Mouse (Mus musculus): ENCODE data around the gene Got1. TPM values are rescaled to one million over a fixed set of nuclear protein-coding genes. Genes with fewer than 3 reads are reported as not detected.

Got1 gene
- polyA plus RNA-seq, 1 experiment from 2014 or later: 14.2 TPM

GRCm38 (mm10) chr19:43535372-43535771, 11.0 kb upstream of the Got1 start:
- Histone ChIP-seq H3K4me2 (replicated peaks; ENCODE audit: low read depth, low read length) (no peak overlapping the region), H3K27me3 (replicated peaks; ENCODE audit: insufficient read depth, low read length) (no peaks in the 10 kb centered on the region), H3K4me1 (ENCODE audit: insufficient read depth, low read depth, low read length) (no peaks in the 10 kb centered on the region), H3K36me3 (ENCODE audit: insufficient read depth, low read length) (no peaks in the 10 kb centered on the region), H3K27ac (ENCODE audit: low read length) (no peak overlapping the region), H3K4me3 (ENCODE audit: low read depth, low read length) (no peak overlapping the region), H3K9ac (replicated peaks; ENCODE audit: low read depth) (no peak overlapping the region), H3K9me3 (ENCODE audit: low read length) (no peaks in the 10 kb centered on the region)
- ATAC-seq: no peak
- 87% methylated on average over 3 of the region's 3 CpGs for WGBS
- DNase-seq (ENCODE audit: low spot score): no peak
- TF ChIP-seq CTCF (IDR thresholded peaks at IDR 0.05) (no peak), EP300 (IDR thresholded peaks at IDR 0.05) (no peak)

GRCm38 (mm10) chr19:43530921-43531320, 6.5 kb upstream of the Got1 start:
- no peak overlapping the region for H3K4me2 ChIP-seq (replicated peaks; ENCODE audit: low read depth, low read length)
- no peaks in the 10 kb centered on the region for H3K36me3 ChIP-seq (ENCODE audit: insufficient read depth, low read length)
- no peaks in the 10 kb centered on the region for H3K4me1 ChIP-seq (ENCODE audit: insufficient read depth, low read depth, low read length)
- no peak overlapping the region for H3K9ac ChIP-seq (replicated peaks; ENCODE audit: low read depth)
- no peak overlapping the region for H3K4me3 ChIP-seq (ENCODE audit: low read depth, low read length)
- H3K27ac ChIP-seq (ENCODE audit: low read length): no peak overlapping the region
- ATAC-seq (no peak), DNase-seq (ENCODE audit: low spot score) (no peak)
- no peaks in the 10 kb centered on the region for H3K9me3 ChIP-seq (ENCODE audit: low read length)
- H3K27me3 ChIP-seq (replicated peaks; ENCODE audit: insufficient read depth, low read length): 0 out of 2 replicates have a peak, but pooled peaks cover 4% of the 10 kb centered on the region
- TF ChIP-seq EP300 (IDR thresholded peaks at IDR 0.05): no peak
- TF ChIP-seq CTCF (IDR thresholded peaks at IDR 0.05): no peak
- WGBS: 26% methylated on average over 12 of the region's 12 CpGs

- TF ChIP-seq EP300 (IDR thresholded peaks at IDR 0.05) (no peak), CTCF (IDR thresholded peaks at IDR 0.05) (peak; percentile 82)
- Histone ChIP-seq H3K9me3 (ENCODE audit: low read length) (no peaks in the 10 kb centered on the region), H3K4me1 (ENCODE audit: insufficient read depth, low read depth, low read length) (no peaks in the 10 kb centered on the region), H3K27ac (ENCODE audit: low read length) (no peak overlapping the region), H3K9ac (replicated peaks; ENCODE audit: low read depth) (no peak overlapping the region), H3K4me2 (replicated peaks; ENCODE audit: low read depth, low read length) (peak overlapping the region; percentile 43), H3K27me3 (replicated peaks; ENCODE audit: insufficient read depth, low read length) (0 out of 2 replicates have a peak, but pooled peaks cover 4% of the 10 kb centered on the region), H3K4me3 (ENCODE audit: low read depth, low read length) (no peak overlapping the region; the same call in 1 of the 2 replicates), H3K36me3 (ENCODE audit: insufficient read depth, low read length) (no peaks in the 10 kb centered on the region)
- 3% methylated on average over 13 of the region's 13 CpGs for WGBS
- ATAC-seq: peak; percentile 85
- peak; percentile 93 for DNase-seq (ENCODE audit: low spot score)
These were observed 5.9 kb upstream of the Got1 start for GRCm38 (mm10) chr19:43530197-43530770.

GRCm38 (mm10) chr19:43528056-43528587, 3.7 kb upstream of the Got1 start:
- H3K27me3 ChIP-seq (replicated peaks; ENCODE audit: insufficient read depth, low read length): 0 out of 2 replicates have a peak, but pooled peaks cover 4% of the 10 kb centered on the region
- WGBS: 88% methylated on average over 8 of the region's 8 CpGs
- no peak overlapping the region for H3K27ac ChIP-seq (ENCODE audit: low read length)
- H3K36me3 ChIP-seq (ENCODE audit: insufficient read depth, low read length): no peaks in the 10 kb centered on the region
- ATAC-seq (no peak), DNase-seq (ENCODE audit: low spot score) (no peak)
- no peak for TF ChIP-seq CTCF (IDR thresholded peaks at IDR 0.05)
- TF ChIP-seq EP300 (IDR thresholded peaks at IDR 0.05): no peak
- no peak overlapping the region for H3K4me3 ChIP-seq (ENCODE audit: low read depth, low read length)
- H3K9ac ChIP-seq (replicated peaks; ENCODE audit: low read depth): no peak overlapping the region
- H3K9me3 ChIP-seq (ENCODE audit: low read length): no peaks in the 10 kb centered on the region
- H3K4me1 ChIP-seq (ENCODE audit: insufficient read depth, low read depth, low read length): peaks cover 11% of the 10 kb centered on the region; the same call in 1 of the 2 replicates
- H3K4me2 ChIP-seq (replicated peaks; ENCODE audit: low read depth, low read length): no peak overlapping the region

- WGBS: 9% methylated on average over 11 of the region's 11 CpGs
- Histone ChIP-seq H3K27me3 (replicated peaks; ENCODE audit: insufficient read depth, low read length) (0 out of 2 replicates have a peak, but pooled peaks cover 4% of the 10 kb centered on the region), H3K27ac (ENCODE audit: low read length) (no peak overlapping the region), H3K4me3 (ENCODE audit: low read depth, low read length) (no peak overlapping the region), H3K4me2 (replicated peaks; ENCODE audit: low read depth, low read length) (no peak overlapping the region), H3K4me1 (ENCODE audit: insufficient read depth, low read depth, low read length) (peaks cover 11% of the 10 kb centered on the region; the same call in 1 of the 2 replicates), H3K9ac (replicated peaks; ENCODE audit: low read depth) (no peak overlapping the region), H3K9me3 (ENCODE audit: low read length) (no peaks in the 10 kb centered on the region), H3K36me3 (ENCODE audit: insufficient read depth, low read length) (no peaks in the 10 kb centered on the region)
- TF ChIP-seq EP300 (IDR thresholded peaks at IDR 0.05) (no peak), CTCF (IDR thresholded peaks at IDR 0.05) (peak; percentile 62)
- DNase-seq (ENCODE audit: low spot score): no peak
- no peak for ATAC-seq
These were observed 2.7 kb upstream of the Got1 start for GRCm38 (mm10) chr19:43527131-43527530.

- H3K27ac ChIP-seq (ENCODE audit: low read length): no peak overlapping the region
- 84% methylated on average over 9 of the region's 9 CpGs for WGBS
These were observed 1.6 kb upstream of the Got1 start for GRCm38 (mm10) chr19:43526025-43526424.

More at GRCm38 (mm10) chr19:43526025-43526424, 1.6 kb upstream of the Got1 start:
- peaks cover 11% of the 10 kb centered on the region; the same call in 1 of the 2 replicates for H3K4me1 ChIP-seq (ENCODE audit: insufficient read depth, low read depth, low read length)
- no peaks in the 10 kb centered on the region for H3K9me3 ChIP-seq (ENCODE audit: low read length)
- 0 out of 2 replicates have a peak, but pooled peaks cover 4% of the 10 kb centered on the region for H3K27me3 ChIP-seq (replicated peaks; ENCODE audit: insufficient read depth, low read length)
- no peaks in the 10 kb centered on the region for H3K36me3 ChIP-seq (ENCODE audit: insufficient read depth, low read length)
- TF ChIP-seq EP300 (IDR thresholded peaks at IDR 0.05): no peak
- TF ChIP-seq CTCF (IDR thresholded peaks at IDR 0.05): no peak
- DNase-seq (ENCODE audit: low spot score) (no peak), ATAC-seq (no peak)
- no peak overlapping the region for H3K4me3 ChIP-seq (ENCODE audit: low read depth, low read length)
- H3K4me2 ChIP-seq (replicated peaks; ENCODE audit: low read depth, low read length): no peak overlapping the region
- no peak overlapping the region for H3K9ac ChIP-seq (replicated peaks; ENCODE audit: low read depth)

All from lung, postnatal 0 days (tissue).